Mouse (Mus musculus) limb, embryonic 12.5 days (tissue): ENCODE data around the gene Phyhd1. TPM values are rescaled to one million over a fixed set of nuclear protein-coding genes. Genes with fewer than 3 reads are reported as not detected.

Experiments
- ATAC-seq: fragments of 200-750 bp; cut with Nextera tagmentation; 2 replicates; pipeline ENCODE4 v1.8.0; 2017; ENCODE audit warnings: low read depth, moderate TSS enrichment; ENCODE audit not compliant: insufficient number of reproducible peaks, insufficient read depth, low FRiP score, low TSS enrichment
- H3K27ac ChIP-seq: fragments of 300-500 bp; sonication (generic); 2 replicates; pipeline ENCODE4 v1.5.1; 2016; ENCODE audit warnings: mild to moderate bottlenecking, moderate library complexity
- H3K27me3 ChIP-seq: fragments of 300-500 bp; sonication (generic); 2 replicates; pipeline ENCODE4 v1.6.1; 2016; ENCODE audit warnings: mild to moderate bottlenecking, moderate library complexity
- H3K36me3 ChIP-seq: fragments of 300-500 bp; sonication (generic); 2 replicates; pipeline ENCODE4 v1.6.1; 2016; ENCODE audit warnings: mild to moderate bottlenecking, moderate library complexity
- H3K4me1 ChIP-seq: fragments of 300-500 bp; sonication (generic); replicated peaks from 2 replicates; pipeline ENCODE4 v1.6.1; 2016
- H3K4me2 ChIP-seq: fragments of 300-500 bp; sonication (generic); 2 replicates; pipeline ENCODE4 v1.6.1; 2016; ENCODE audit warnings: mild to moderate bottlenecking, moderate library complexity
- H3K4me3 ChIP-seq: fragments of 300-500 bp; sonication (generic); replicated peaks from 2 replicates; pipeline ENCODE4 v1.5.1; 2016; ENCODE audit warnings: mild to moderate bottlenecking
- H3K9ac ChIP-seq: fragments of 300-500 bp; sonication (generic); replicated peaks from 2 replicates; pipeline ENCODE4 v1.6.1; 2016; ENCODE audit warnings: mild to moderate bottlenecking, moderate library complexity
- H3K9me3 ChIP-seq: fragments of 300-500 bp; sonication (generic); 2 replicates; pipeline ENCODE4 v1.6.1; 2016; ENCODE audit warnings: mild to moderate bottlenecking, moderate library complexity
- WGBS: fragments of 180-500 bp; shearing (Covaris S2); methylation state at CpG from one replicate; pipeline ENCODE4 v1.1.7; 2016; 5-methylcytosine and 5-hydroxymethylcytosine counted together
- polyA plus RNA-seq: library from polyadenylated mRNA; unstranded; fragments of >200 nt; fragmentation: Nextera tagmentation; extraction: Ambion mirVana; gene quantifications from 2 replicates; pipeline ENCODE4 v1.2.1, GENCODE M21; 2016

The Phyhd1 gene
- 2.6 and 3.6 TPM in 2 replicates for polyA plus RNA-seq

- Histone ChIP-seq H3K27ac (peak within 1 kb of the TSS; percentile 84), H3K4me2 (peak within 1 kb of the TSS; percentile 23), H3K9me3 (no peaks in the 10 kb centered on the region), H3K4me1 (peaks cover 37% of the 10 kb centered on the region), H3K27me3 (no peaks in the 10 kb centered on the region), H3K4me3 (no peak within 1 kb of the TSS; the same call in 1 of the 2 replicates), H3K9ac (peak within 1 kb of the TSS; percentile 14), H3K36me3 (peaks cover 42% of the 10 kb centered on the region)
- WGBS, result 31% methylated on average over 5 of the region's 5 CpGs
- ATAC-seq, result no peak
Measured at GRCm38 (mm10) chr2:30265767-30266253, at the start of gene Phyhd1. Phyhd1 (plus strand) TSS chr2:30266203.

DNA sequence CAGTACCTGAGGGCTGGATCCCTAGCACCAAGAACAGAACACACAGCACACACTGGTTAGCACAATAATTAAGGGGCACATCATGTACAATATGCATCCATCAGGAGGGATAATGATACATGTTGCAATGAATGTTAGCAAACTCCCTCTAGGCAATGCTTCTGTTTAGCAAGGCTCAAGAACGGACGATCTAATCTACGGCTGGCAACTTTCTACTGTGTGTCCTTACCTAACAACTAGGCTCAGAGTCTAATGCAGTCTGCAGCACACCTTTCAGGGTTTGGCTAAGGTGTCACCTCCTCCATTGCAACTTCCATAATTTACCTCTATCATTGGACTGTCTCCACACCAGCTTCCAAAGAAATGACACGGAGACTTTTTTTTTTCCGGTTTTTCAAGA is 49.7 kb upstream of the Phyhd1 start:
- ATAC-seq, result no peak
- Histone ChIP-seq H3K9me3 (no peaks in the 10 kb centered on the region), H3K9ac (no peak overlapping the region), H3K27ac (no peak overlapping the region), H3K4me1 (no peaks in the 10 kb centered on the region), H3K36me3 (no peaks in the 10 kb centered on the region), H3K4me3 (no peak overlapping the region), H3K27me3 (no peaks in the 10 kb centered on the region), H3K4me2 (no peak overlapping the region)
- WGBS, result 93% methylated on average over 5 of the region's 5 CpGs

- ATAC-seq, result no peak
- Histone ChIP-seq H3K36me3 (peaks cover 8% of the 10 kb centered on the region), H3K27ac (no peak overlapping the region), H3K9ac (no peak overlapping the region), H3K4me3 (no peak overlapping the region), H3K4me2 (no peak overlapping the region), H3K4me1 (peaks cover 21% of the 10 kb centered on the region), H3K9me3 (peaks cover 4% of the 10 kb centered on the region; the same call in 1 of the 2 replicates), H3K27me3 (no peaks in the 10 kb centered on the region)
- WGBS, result 74% methylated on average over 5 of the region's 5 CpGs
Measured at GRCm38 (mm10) chr2:30235593-30235992, 30.4 kb upstream of the Phyhd1 start.

DNA sequence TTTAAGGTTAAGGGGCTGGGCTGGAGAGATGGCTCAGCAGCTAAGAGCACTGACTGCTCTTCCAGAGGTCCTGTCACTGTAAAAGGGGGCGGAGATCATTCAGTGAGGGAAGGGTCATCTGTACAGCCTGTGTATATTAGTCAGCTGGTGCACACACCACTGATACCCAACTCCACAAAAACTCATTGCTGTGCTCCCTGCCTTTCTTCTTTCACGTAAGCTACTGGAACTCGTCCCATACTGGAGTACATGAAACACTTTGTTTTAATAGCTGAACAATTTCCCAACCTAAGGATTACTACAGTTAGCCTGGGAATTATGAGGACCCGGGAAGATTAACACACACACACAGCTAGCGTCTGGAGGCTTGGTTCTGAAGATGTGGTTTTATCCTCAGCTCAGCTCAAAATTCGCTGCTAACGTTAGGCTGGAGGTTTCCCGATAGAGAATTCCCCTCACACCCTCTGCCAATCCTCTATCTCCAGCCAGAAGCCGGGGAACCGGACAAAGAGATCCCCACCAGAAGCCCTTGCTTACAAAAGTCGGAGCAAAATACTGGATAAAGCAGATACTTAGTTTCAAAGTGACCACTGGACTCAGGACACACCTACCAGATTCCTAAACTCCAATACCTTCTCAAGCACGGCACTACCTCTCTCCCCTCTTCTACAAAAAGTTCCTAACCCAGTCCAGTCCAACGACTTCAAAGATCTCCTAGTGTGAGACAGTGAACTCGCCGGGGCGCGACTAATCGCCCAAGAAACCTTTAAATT is 29.4 kb upstream of the Phyhd1 start:
- peak overlapping the region; percentile 93 for H3K4me2 ChIP-seq
- peak overlapping the region; percentile 94 for H3K4me3 ChIP-seq
- H3K27me3 ChIP-seq, result no peaks in the 10 kb centered on the region
- H3K4me1 ChIP-seq, result peaks cover 21% of the 10 kb centered on the region
- H3K9ac ChIP-seq, result peak overlapping the region; percentile 83
- peaks cover 18% of the 10 kb centered on the region for H3K36me3 ChIP-seq
- peak overlapping the region; percentile 94 for H3K27ac ChIP-seq
- WGBS, result 5% methylated on average over 18 of the region's 18 CpGs
- ATAC-seq, result no peak
- H3K9me3 ChIP-seq, result no peaks in the 10 kb centered on the region

GRCm38 (mm10) chr2:30237199-30237880 is 28.7 kb upstream of the Phyhd1 start, which contains the start of gene Lrrc8a:
Lrrc8a (plus strand) TSS chr2:30237715.
- peak within 1 kb of the TSS; percentile 94 for H3K27ac ChIP-seq
- H3K9me3 ChIP-seq, result no peaks in the 10 kb centered on the region
- H3K27me3 ChIP-seq, result no peaks in the 10 kb centered on the region
- peak; percentile 99 for ATAC-seq
- peak within 1 kb of the TSS; percentile 94 for H3K4me3 ChIP-seq
- peak within 1 kb of the TSS; percentile 93 for H3K4me2 ChIP-seq
- WGBS, result under 1% methylated on average over 56 of the region's 67 CpGs
- peak within 1 kb of the TSS; percentile 83 for H3K9ac ChIP-seq
- peaks cover 21% of the 10 kb centered on the region for H3K4me1 ChIP-seq
- peaks cover 25% of the 10 kb centered on the region for H3K36me3 ChIP-seq

- Histone ChIP-seq H3K27me3 (no peaks in the 10 kb centered on the region), H3K9me3 (no peaks in the 10 kb centered on the region), H3K4me2 (peak overlapping the region; percentile 93), H3K9ac (peak overlapping the region; percentile 83), H3K27ac (peak overlapping the region; percentile 94), H3K4me1 (peaks cover 26% of the 10 kb centered on the region), H3K4me3 (peak overlapping the region; percentile 94), H3K36me3 (peaks cover 31% of the 10 kb centered on the region)
- 0% methylated on average over 27 of the region's 42 CpGs for WGBS
- peak; percentile 85 for ATAC-seq
Measured at GRCm38 (mm10) chr2:30237881-30238280, 28.1 kb upstream of the Phyhd1 start.

DNA sequence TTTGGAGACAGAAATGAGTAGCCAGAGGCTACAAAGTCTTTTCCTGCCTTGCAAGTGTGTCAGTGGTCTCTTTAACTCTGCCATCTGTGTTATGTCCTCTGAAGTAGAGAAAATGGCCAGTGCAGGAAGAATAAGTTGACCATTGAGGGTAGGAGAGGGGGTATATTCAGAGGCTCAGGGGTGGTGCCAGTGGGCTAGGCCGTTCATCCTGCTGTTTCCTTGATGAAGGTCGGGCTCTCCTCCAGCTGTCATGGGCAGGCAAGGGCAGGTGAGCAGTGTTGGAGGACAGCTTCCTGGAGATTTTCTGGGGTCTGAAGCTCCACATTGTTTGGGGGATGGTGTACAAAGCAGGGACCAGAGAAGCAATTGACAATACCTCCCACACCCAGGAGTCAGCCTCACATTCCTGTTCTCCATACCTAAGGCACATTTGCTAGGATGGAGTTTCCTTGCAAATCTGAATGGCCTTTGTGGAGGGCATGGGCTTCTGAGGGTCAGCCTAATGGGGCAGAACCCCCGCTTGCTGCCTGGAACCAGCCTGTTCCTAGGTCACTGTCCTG is 27.0 kb upstream of the Phyhd1 start:
- WGBS, result 78% methylated on average over 3 of the region's 3 CpGs
- Histone ChIP-seq H3K36me3 (peaks cover 42% of the 10 kb centered on the region), H3K4me1 (peaks cover 30% of the 10 kb centered on the region), H3K4me3 (peak overlapping the region; percentile 94), H3K4me2 (peak overlapping the region; percentile 93), H3K9me3 (no peaks in the 10 kb centered on the region), H3K9ac (peak overlapping the region; percentile 83), H3K27ac (peak overlapping the region; percentile 23; the same call in 1 of the 2 replicates), H3K27me3 (no peaks in the 10 kb centered on the region)
- no peak for ATAC-seq

DNA sequence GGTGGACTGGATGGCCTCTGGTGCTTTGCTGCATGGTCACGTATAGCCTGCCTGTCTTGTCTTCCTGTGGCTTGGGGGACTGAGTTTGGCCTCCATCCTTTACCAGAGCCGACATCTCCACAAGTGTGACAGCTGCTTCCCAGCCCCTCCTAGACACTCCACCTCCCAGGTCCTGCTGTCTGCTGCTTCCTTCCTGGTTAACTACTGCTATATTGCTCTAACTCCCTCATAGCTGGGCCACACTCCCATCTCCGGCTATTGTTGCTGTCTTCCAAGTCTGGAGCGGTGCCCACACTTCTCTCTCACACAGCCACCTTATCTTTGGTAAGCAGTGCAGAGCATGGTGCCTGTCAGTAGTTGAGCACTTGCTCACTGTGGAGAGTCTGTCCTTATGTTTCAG is 26.2 kb upstream of the Phyhd1 start:
- ATAC-seq, result no peak
- Histone ChIP-seq H3K4me1 (peaks cover 34% of the 10 kb centered on the region), H3K4me3 (peak overlapping the region; percentile 94; the same call in 1 of the 2 replicates), H3K9ac (peak overlapping the region; percentile 83; the same call in 1 of the 2 replicates), H3K9me3 (no peaks in the 10 kb centered on the region), H3K27me3 (no peaks in the 10 kb centered on the region), H3K27ac (0 out of 2 replicates have a peak overlapping the region, but pooled peaks have one; percentile 23), H3K36me3 (peaks cover 49% of the 10 kb centered on the region), H3K4me2 (no peak overlapping the region)
- WGBS, result 88% methylated on average over 4 of the region's 4 CpGs

DNA sequence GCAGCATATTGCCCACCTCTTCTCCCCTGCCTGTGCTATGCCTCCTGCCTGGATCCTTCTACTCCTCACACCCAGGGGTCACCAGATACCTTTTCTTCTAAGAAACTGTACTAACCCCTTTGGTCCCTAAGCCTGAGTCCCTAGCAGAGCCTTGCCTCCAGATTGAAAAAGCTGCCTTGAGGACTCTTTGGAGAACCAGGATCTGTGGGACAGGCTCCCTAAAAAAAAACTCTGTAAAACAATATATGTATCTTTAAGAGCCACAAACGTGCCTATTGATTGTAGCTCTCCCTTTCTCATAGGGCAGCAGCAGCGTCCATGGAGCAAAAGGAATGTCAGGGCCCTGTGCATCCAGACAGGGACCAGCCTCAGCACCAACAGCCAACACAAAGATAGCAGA is 25.7 kb upstream of the Phyhd1 start, which contains the start of gene Gm28035:
Gm28035 (plus strand) TSS at position 301 of the 400 bp plus-strand sequence.
- 0 out of 2 replicates have a peak within 1 kb of the TSS, but pooled peaks have one; percentile 23 for H3K27ac ChIP-seq
- peaks cover 38% of the 10 kb centered on the region for H3K4me1 ChIP-seq
- H3K4me3 ChIP-seq, result peak within 1 kb of the TSS; percentile 94; the same call in 1 of the 2 replicates
- 86% methylated on average over 2 of the region's 2 CpGs for WGBS
- H3K4me2 ChIP-seq, result peak within 1 kb of the TSS; percentile 93; the same call in 1 of the 2 replicates
- H3K9ac ChIP-seq, result peak within 1 kb of the TSS; percentile 83; the same call in 1 of the 2 replicates
- H3K27me3 ChIP-seq, result no peaks in the 10 kb centered on the region
- peaks cover 54% of the 10 kb centered on the region for H3K36me3 ChIP-seq
- H3K9me3 ChIP-seq, result no peaks in the 10 kb centered on the region
- ATAC-seq, result no peak

- no peak overlapping the region for H3K4me3 ChIP-seq
- peaks cover 39% of the 10 kb centered on the region for H3K4me1 ChIP-seq
Measured at GRCm38 (mm10) chr2:30242509-30242908, 23.5 kb upstream of the Phyhd1 start.

More at GRCm38 (mm10) chr2:30242509-30242908, 23.5 kb upstream of the Phyhd1 start:
- peak overlapping the region; percentile 66; the same call in 1 of the 2 replicates for H3K27ac ChIP-seq
- ATAC-seq, result no peak
- no peak overlapping the region for H3K9ac ChIP-seq
- 43% methylated on average over 4 of the region's 4 CpGs for WGBS
- no peak overlapping the region for H3K4me2 ChIP-seq
- no peaks in the 10 kb centered on the region for H3K9me3 ChIP-seq
- peaks cover 69% of the 10 kb centered on the region for H3K36me3 ChIP-seq
- no peaks in the 10 kb centered on the region for H3K27me3 ChIP-seq
